Mouse (Mus musculus) liver, embryonic 14.5 days (tissue): ENCODE results near the gene Rfx1.

Experiments used
- CTCF ChIP-seq: IDR thresholded peaks from 2 replicates; pipeline ENCODE4 v1.5.1; 2016; ENCODE audit warnings: antibody characterized with exemption, low read depth, control low read depth
- EP300 ChIP-seq: IDR thresholded peaks from 2 replicates; pipeline ENCODE4 v1.6.1; 2016; ENCODE audit warnings: antibody characterized with exemption, low read depth

DNA sequence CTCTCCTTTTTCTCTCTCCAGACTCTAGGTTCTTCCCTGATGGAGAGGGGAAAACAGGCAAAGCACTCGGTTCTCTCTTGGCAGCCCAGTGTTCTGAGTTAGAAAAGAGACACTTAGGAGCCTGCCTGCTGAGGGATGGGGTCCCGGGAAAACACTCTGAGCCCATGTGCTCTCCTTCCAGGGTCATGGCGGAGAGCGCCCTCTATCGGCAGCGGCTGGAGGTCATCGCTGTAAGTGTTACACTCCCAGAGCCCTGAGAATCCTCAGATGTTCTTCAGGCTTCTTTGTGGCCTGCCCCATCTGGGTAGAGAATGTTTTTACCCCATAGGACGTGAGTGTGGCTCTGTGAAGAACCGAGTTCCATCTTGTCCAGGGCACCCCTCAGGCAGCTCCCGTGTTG, 42.5 kb upstream of the Rfx1 start:
- TF ChIP-seq CTCF (peak; percentile 90), EP300 (no peak)
